Comparison of ENCODE assay signal across 7 mouse cellular contexts in genomic region chr19:8888511-8889385, GRCm38 (mm10). TPM values are rescaled to one million over a fixed set of nuclear protein-coding genes. Genes with fewer than 3 reads are reported as not detected.
A peak's percentile ranks its signal among the peaks of the same experiment; 100 is the strongest.
DNase-seq lines count a peak whose midpoint lies in the region; ATAC-seq lines count a peak whose summit lies in the region.

TSS of gene 1810009A15Rik (plus strand) at chr19:8888853.
TSS of gene Gm49416 (plus strand) at chr19:8888926.

- H3K4me3 ChIP-seq in intestine, embryonic 16.5 days (ENCODE audit: low read length): peak within 1 kb of the TSS; percentile 70
- H3K4me3 ChIP-seq in midbrain, embryonic 11.5 days (ENCODE audit: low read depth, low read length): peak within 1 kb of the TSS; percentile 59

- H3K4me2 ChIP-seq in intestine, embryonic 16.5 days (ENCODE audit: low read depth, low read length): peak within 1 kb of the TSS; percentile 75
- peak within 1 kb of the TSS; percentile 88 for H3K4me2 ChIP-seq in midbrain, embryonic 11.5 days

- WGBS in intestine, embryonic 16.5 days: under 1% methylated on average over 58 of the region's 58 CpGs
- under 1% methylated on average over 58 of the region's 58 CpGs for WGBS in midbrain, embryonic 11.5 days

- peaks cover 10% of the 10 kb centered on the region; the same call in 1 of the 2 replicates for H3K4me1 ChIP-seq in intestine, embryonic 16.5 days (ENCODE audit: control insufficient read depth, insufficient read depth, low read length)
- peaks cover 13% of the 10 kb centered on the region for H3K4me1 ChIP-seq in midbrain, embryonic 11.5 days (ENCODE audit: control insufficient read depth, insufficient read depth, low read length)

- peak; percentile 94 for ATAC-seq in intestine, embryonic 16.5 days
- peak; percentile 94 for ATAC-seq in midbrain, embryonic 11.5 days (ENCODE audit: low FRiP score)

- intact Hi-C loops in gastrocnemius, postnatal 36 days (cut with DNase I): no loop called here
- intact Hi-C loops in left cerebral cortex, postnatal 36 days (cut with DNase I): loop anchor here (5.0 kb wide), 1 partner anchor 54 kb away; the partner anchor contains the start of gene Mta2

- H3K9ac ChIP-seq in intestine, embryonic 16.5 days (ENCODE audit: low read depth, low read length): peak within 1 kb of the TSS; percentile 81
- peak within 1 kb of the TSS; percentile 93 for H3K9ac ChIP-seq in midbrain, embryonic 11.5 days (ENCODE audit: low read length)

- no peaks in the 10 kb centered on the region for H3K9me3 ChIP-seq in intestine, embryonic 16.5 days (ENCODE audit: control insufficient read depth, low read length)
- no peaks in the 10 kb centered on the region for H3K9me3 ChIP-seq in midbrain, embryonic 11.5 days (ENCODE audit: control insufficient read depth, low read length)

- H3K36me3 ChIP-seq in intestine, embryonic 16.5 days (ENCODE audit: control insufficient read depth, insufficient read depth, low read length): peaks cover 4% of the 10 kb centered on the region
- peaks cover 2% of the 10 kb centered on the region; the same call in 1 of the 2 replicates for H3K36me3 ChIP-seq in midbrain, embryonic 11.5 days (ENCODE audit: control insufficient read depth, insufficient read depth, low read length)

- peak; percentile 89 to 92 for DNase-seq in adrenal gland, adult 18-20 months (ENCODE audit: low spot score in 2 of 2)
- DNase-seq in embryo, embryonic 11 days: peak; percentile 99
- peak; percentile 86 to 93 for DNase-seq in gastrocnemius, postnatal 36 days
- peak; percentile 94 for DNase-seq in left cerebral cortex, postnatal 36 days (ENCODE audit: low spot score in 2 of 2)
- peak; percentile 99 for DNase-seq in midbrain, embryonic 11.5 days (ENCODE audit: low spot score, missing footprints)
- peak; percentile 94 for DNase-seq in skeletal muscle tissue, adult 2 months (ENCODE audit: low read depth, low spot score)

- no peaks in the 10 kb centered on the region for H3K27me3 ChIP-seq in intestine, embryonic 16.5 days (replicated peaks; ENCODE audit: control insufficient read depth, insufficient read depth, low read length)
- H3K27me3 ChIP-seq in midbrain, embryonic 11.5 days (ENCODE audit: control insufficient read depth, insufficient read depth, low read length): no peaks in the 10 kb centered on the region

- H3K27ac ChIP-seq in intestine, embryonic 16.5 days (ENCODE audit: low read length): peak within 1 kb of the TSS; percentile 89
- H3K27ac ChIP-seq in midbrain, embryonic 11.5 days (ENCODE audit: low read depth, low read length): peak within 1 kb of the TSS; percentile 74

RNA-seq across cellular contexts. Expression of gene 1810009A15Rik, which starts in this region (rescaled TPM):
- 10 to 100 TPM; 44.6 to 47.1 TPM for total RNA-seq in adrenal gland, adult 18-20 months (2021)
- 10 to 100 TPM; 15.6 to 17.1 TPM for total RNA-seq in gastrocnemius, postnatal 36 days (2021)
- 79.5 and 89.2 TPM in 2 replicates for polyA plus RNA-seq in intestine, embryonic 16.5 days (2015; fragmentation: Nextera tagmentation; extraction: Ambion mirVana)
- total RNA-seq in left cerebral cortex, postnatal 36 days (2021): 10 to 100 TPM; 21.6 to 26.6 TPM
- 115 and 116 TPM in 2 replicates for polyA plus RNA-seq in midbrain, embryonic 11.5 days (2014; fragmentation: Nextera tagmentation; extraction: Ambion mirVana)

RNA-seq across cellular contexts. Expression of gene Gm49416, which starts in this region (rescaled TPM):
- total RNA-seq in adrenal gland, adult 18-20 months (2021): 1 to 10 TPM; 3.2 to 9.1 TPM
- under 1 TPM in 1 of 2 experiments, not detected in 1; 0.84 TPM for total RNA-seq in gastrocnemius, postnatal 36 days (2021)
- polyA plus RNA-seq in intestine, embryonic 16.5 days (2015; fragmentation: Nextera tagmentation; extraction: Ambion mirVana): not detected in 2 replicates
- total RNA-seq in left cerebral cortex, postnatal 36 days (2021): 1 to 10 TPM in 1 of 2 experiments, not detected in 1; 7.6 TPM
- not detected in 2 replicates for polyA plus RNA-seq in midbrain, embryonic 11.5 days (2014; fragmentation: Nextera tagmentation; extraction: Ambion mirVana)

Comparison
In these comparisons a context has a peak if more than half of its experiments do, and no peak if none do; other contexts are left out.
1. Peak in every context shown above with its lines: DNase-seq, ATAC-seq, H3K4me3 ChIP-seq and H3K27ac ChIP-seq.